Mouse (Mus musculus) embryonic facial prominence, embryonic 12.5 days (tissue): Measurements from ENCODE around the gene Stab2. TPM values are rescaled to one million over a fixed set of nuclear protein-coding genes. Genes with fewer than 3 reads are reported as not detected.

Experiments used
- ATAC-seq: fragments of 200-750 bp; cut with Nextera tagmentation; 2 replicates; pipeline ENCODE4 v1.8.0; 2017; ENCODE audit not compliant: insufficient number of reproducible peaks, insufficient read depth, low FRiP score, low TSS enrichment
- H3K27ac ChIP-seq: fragments of 300-500 bp; sonication (generic); 2 replicates; pipeline ENCODE4 v1.5.1; 2016; ENCODE audit warnings: mild to moderate bottlenecking
- H3K27me3 ChIP-seq: fragments of 300-500 bp; sonication (generic); 2 replicates; pipeline ENCODE4 v1.6.1; 2016; ENCODE audit warnings: mild to moderate bottlenecking, moderate library complexity
- H3K36me3 ChIP-seq: fragments of 300-500 bp; sonication (generic); 2 replicates; pipeline ENCODE4 v1.6.1; 2016; ENCODE audit warnings: mild to moderate bottlenecking
- H3K4me1 ChIP-seq: fragments of 300-500 bp; sonication (generic); 2 replicates; pipeline ENCODE4 v1.6.1; 2016
- H3K4me2 ChIP-seq: fragments of 300-500 bp; sonication (generic); replicated peaks from 2 replicates; pipeline ENCODE4 v1.6.1; 2016; ENCODE audit warnings: mild to moderate bottlenecking, moderate library complexity
- H3K4me3 ChIP-seq: fragments of 300-500 bp; sonication (generic); 2 replicates; pipeline ENCODE4 v1.5.1; 2016; ENCODE audit warnings: mild to moderate bottlenecking
- H3K9ac ChIP-seq: fragments of 300-500 bp; sonication (generic); 2 replicates; pipeline ENCODE4 v1.6.1; 2016; ENCODE audit warnings: mild to moderate bottlenecking, moderate library complexity
- H3K9me3 ChIP-seq: fragments of 300-500 bp; sonication (generic); 2 replicates; pipeline ENCODE4 v1.6.1; 2016; ENCODE audit warnings: mild to moderate bottlenecking, moderate library complexity
- WGBS: fragments of 180-500 bp; shearing (Covaris S2); methylation state at CpG from one replicate; pipeline ENCODE4 v1.1.7; 2016; 5-methylcytosine and 5-hydroxymethylcytosine counted together
- polyA plus RNA-seq: library from polyadenylated mRNA; unstranded; fragments of >200 nt; fragmentation: Nextera tagmentation; extraction: Ambion mirVana; gene quantifications from 2 replicates; pipeline ENCODE4 v1.2.1, GENCODE M21; 2016

Gene Stab2
- polyA plus RNA-seq, result 0.11 and 0.27 TPM in 2 replicates

DNA sequence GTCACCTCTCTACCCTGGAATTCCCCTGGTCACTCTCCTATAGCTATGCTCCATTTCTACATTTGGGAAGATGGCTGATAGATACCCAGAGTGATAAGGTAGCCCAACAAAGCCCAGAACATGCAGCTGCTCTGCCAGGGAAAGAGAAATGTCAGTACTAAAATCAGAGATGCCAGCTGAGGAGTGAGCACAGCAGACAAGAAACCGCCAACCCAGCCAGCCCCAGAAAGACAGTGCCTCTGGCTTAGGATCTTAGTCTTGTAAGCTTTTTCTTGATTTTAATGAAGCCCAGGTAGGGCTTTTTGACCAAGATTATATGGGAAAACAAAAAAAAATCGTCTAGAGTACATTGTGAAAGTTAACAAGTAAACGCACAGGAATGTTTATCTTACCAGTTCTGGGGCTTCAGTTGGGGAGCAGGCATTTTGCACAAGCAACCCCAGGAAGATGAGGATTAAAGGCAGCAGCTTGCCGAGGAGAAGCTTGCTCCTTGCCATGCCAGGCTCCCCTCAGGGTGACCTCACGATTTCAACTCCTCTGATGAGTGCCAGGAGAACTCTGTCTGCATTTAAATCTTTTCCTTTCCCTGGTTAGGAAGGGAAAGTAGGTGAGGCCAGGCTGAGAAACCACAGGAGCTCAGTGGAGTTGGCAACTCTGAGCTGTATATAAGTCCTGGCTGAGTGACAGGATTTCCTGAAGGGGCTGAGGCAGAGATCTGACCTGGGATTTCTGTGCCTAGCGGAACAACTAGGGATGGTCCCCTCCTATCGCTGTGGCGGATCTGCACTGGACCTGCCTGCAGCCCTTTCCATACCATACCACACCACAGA, at the start of gene Stab2:
TSS of gene Stab2 (minus strand) at position 641 of the 830 bp plus-strand sequence.
- Histone ChIP-seq H3K36me3 (no peaks in the 10 kb centered on the region), H3K9me3 (no peaks in the 10 kb centered on the region), H3K27me3 (no peaks in the 10 kb centered on the region), H3K4me3 (no peak within 1 kb of the TSS), H3K4me1 (no peaks in the 10 kb centered on the region), H3K4me2 (no peak within 1 kb of the TSS), H3K9ac (no peak within 1 kb of the TSS), H3K27ac (no peak within 1 kb of the TSS)
- ATAC-seq, result no peak
- 63% methylated on average over 8 of the region's 8 CpGs for WGBS

DNA sequence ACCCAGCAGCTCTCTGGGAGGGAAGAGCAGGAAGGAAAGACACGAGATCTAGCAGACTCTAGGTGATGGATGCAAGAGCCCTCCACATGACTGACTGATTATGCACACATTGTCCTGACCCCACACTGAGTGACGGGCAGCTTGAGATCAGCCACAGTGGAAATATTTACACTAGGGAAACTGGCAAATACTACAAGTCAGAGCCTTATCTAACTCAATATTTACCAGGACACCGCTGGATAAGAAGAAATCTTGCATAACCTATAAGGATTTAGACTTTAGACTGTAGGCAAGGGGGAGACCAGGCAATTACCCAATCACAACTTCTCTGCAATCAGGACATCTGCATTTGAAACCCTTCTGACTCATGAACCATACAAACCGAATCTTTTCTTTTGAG, 43.9 kb upstream of the Stab2 start:
- 72% methylated on average over 4 of the region's 4 CpGs for WGBS

DNA sequence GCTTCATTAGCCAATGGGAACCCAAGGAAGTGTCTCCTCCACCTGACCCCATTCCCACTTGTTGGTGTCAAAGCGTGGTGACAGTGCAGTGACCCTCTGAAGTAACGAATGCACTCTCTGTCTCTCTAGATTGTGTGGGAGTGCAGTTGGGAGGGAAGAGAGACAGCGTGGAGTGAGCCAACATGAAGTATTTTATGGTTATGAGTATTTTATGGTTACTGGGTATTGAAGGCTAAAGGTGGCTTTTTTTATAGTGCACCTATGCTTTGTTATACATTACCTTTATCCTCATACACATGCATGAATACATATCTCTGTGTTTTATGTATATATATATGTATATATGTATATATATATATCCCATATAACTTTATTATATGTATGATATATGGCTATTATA, 41.4 kb upstream of the Stab2 start:
- H3K36me3 ChIP-seq, result no peaks in the 10 kb centered on the region
- ATAC-seq, result no peak
- 78% methylated on average over 3 of the region's 3 CpGs for WGBS

More for the DNA sequence above, 43.9 kb upstream of the Stab2 start:
- Histone ChIP-seq H3K27me3 (no peaks in the 10 kb centered on the region), H3K4me3 (no peak overlapping the region), H3K4me2 (no peak overlapping the region), H3K27ac (no peak overlapping the region), H3K4me1 (no peaks in the 10 kb centered on the region), H3K36me3 (no peaks in the 10 kb centered on the region), H3K9me3 (no peaks in the 10 kb centered on the region), H3K9ac (no peak overlapping the region)
- ATAC-seq, result no peak

DNA sequence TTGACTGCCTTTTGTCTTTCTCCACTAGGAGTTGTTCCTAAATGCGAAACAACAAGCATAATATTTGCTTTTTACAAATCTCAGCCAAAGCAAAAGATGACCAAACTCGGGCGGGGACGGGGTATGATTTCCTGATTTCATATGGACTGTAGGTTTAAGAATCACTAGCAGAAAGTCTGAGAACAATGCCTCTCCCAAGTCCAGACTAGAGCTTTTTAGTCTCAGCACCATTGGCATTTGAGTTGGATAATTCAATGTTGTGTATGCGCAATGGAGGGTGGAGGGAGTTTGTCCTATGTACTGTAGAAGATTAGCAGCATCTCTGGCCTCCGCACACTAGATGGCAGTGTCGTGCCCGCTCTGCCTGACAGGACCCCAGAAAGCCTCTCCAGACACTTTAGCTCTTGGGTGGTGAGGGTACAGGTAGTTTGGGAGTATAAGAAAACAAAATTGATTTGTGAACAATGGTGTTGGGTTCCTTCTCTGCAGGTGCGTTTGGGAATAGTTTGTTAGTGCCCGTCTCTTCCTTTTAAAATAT, 39.2 kb upstream of the Stab2 start:
- Histone ChIP-seq H3K9me3 (no peaks in the 10 kb centered on the region), H3K27me3 (no peaks in the 10 kb centered on the region), H3K4me1 (no peaks in the 10 kb centered on the region), H3K4me3 (no peak overlapping the region), H3K27ac (no peak overlapping the region), H3K36me3 (no peaks in the 10 kb centered on the region), H3K9ac (no peak overlapping the region), H3K4me2 (no peak overlapping the region)
- 86% methylated on average over 10 of the region's 10 CpGs for WGBS
- no peak for ATAC-seq

More for the DNA sequence above, 41.4 kb upstream of the Stab2 start:
- Histone ChIP-seq H3K4me1 (no peaks in the 10 kb centered on the region), H3K9me3 (no peaks in the 10 kb centered on the region), H3K27ac (no peak overlapping the region), H3K4me2 (no peak overlapping the region), H3K27me3 (no peaks in the 10 kb centered on the region), H3K4me3 (no peak overlapping the region), H3K9ac (no peak overlapping the region)

DNA sequence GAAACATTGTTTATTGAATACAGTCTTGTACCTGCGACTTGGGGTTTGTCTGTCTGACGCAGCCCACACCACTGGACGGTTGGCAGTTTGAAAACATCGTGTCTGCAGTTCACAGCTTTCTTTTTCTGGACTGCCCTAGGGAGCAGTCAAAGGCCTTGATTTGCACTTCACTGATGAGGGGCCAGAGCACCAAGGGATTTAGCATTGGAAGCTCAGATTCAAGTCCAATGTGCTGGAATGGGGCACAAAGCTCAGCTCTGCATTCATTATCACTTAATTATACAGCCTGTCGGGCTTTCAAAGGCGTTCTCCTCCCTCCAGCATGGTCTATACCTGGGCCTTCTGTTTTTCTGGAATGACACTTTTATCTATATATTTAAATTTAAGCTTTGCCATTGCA, 38.6 kb upstream of the Stab2 start:
- H3K4me3 ChIP-seq, result no peak overlapping the region
- no peaks in the 10 kb centered on the region for H3K36me3 ChIP-seq
- H3K4me2 ChIP-seq, result no peak overlapping the region
- H3K9ac ChIP-seq, result no peak overlapping the region
- H3K9me3 ChIP-seq, result no peaks in the 10 kb centered on the region
- H3K27me3 ChIP-seq, result no peaks in the 10 kb centered on the region
- H3K27ac ChIP-seq, result no peak overlapping the region
- H3K4me1 ChIP-seq, result no peaks in the 10 kb centered on the region
- WGBS, result 43% methylated on average over 6 of the region's 6 CpGs
- no peak for ATAC-seq

DNA sequence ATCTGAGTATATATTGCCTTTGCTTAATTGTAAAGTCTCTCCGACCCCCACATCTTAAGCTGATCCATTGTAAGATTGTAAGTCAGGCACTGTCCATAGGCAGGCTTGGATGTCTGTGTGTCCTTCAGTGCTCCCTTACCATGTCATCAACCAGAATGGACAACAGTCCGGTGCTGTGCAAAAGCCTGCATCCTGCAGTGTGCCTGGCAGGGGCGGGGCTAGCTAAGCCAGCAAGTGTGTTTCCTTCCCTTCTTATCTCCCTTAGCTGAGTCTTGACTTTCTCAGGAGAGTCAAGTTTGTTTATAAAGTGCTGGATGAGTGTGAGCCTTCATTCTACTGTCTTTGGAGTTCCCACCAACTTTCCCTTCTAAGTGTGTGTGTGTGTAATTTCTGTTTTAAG, 37.4 kb upstream of the Stab2 start:
- Histone ChIP-seq H3K4me2 (no peak overlapping the region), H3K4me3 (no peak overlapping the region), H3K27ac (no peak overlapping the region), H3K9ac (no peak overlapping the region), H3K4me1 (no peaks in the 10 kb centered on the region), H3K36me3 (no peaks in the 10 kb centered on the region), H3K27me3 (no peaks in the 10 kb centered on the region), H3K9me3 (no peaks in the 10 kb centered on the region)
- no peak for ATAC-seq
- 79% methylated on average over 3 of the region's 3 CpGs for WGBS

DNA sequence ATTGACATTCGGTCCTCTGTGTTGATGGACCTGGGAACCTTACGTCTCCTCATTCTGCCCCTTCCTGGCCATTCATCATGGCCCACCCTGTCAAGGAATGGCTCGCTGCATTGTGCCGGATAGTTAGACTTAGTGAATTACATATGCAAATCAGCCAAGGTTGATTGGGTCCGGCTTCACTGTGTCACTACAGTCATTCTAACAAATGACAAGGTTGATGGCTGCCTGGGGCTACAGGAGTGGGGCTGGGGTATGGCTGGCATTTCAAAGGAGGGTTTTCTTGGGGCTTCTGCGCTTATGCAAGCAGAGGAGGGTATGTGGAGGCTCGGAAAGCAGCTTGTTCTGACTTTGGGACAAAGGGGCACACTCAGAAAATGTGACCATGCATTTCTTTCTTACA, 33.4 kb upstream of the Stab2 start:
- no peaks in the 10 kb centered on the region for H3K36me3 ChIP-seq
- H3K4me3 ChIP-seq, result no peak overlapping the region
- H3K4me1 ChIP-seq, result no peaks in the 10 kb centered on the region
- no peak overlapping the region for H3K9ac ChIP-seq
- no peaks in the 10 kb centered on the region for H3K27me3 ChIP-seq
- H3K27ac ChIP-seq, result no peak overlapping the region
- no peak overlapping the region for H3K4me2 ChIP-seq
- WGBS, result 84% methylated on average over 7 of the region's 7 CpGs
- ATAC-seq, result no peak
- no peaks in the 10 kb centered on the region for H3K9me3 ChIP-seq

DNA sequence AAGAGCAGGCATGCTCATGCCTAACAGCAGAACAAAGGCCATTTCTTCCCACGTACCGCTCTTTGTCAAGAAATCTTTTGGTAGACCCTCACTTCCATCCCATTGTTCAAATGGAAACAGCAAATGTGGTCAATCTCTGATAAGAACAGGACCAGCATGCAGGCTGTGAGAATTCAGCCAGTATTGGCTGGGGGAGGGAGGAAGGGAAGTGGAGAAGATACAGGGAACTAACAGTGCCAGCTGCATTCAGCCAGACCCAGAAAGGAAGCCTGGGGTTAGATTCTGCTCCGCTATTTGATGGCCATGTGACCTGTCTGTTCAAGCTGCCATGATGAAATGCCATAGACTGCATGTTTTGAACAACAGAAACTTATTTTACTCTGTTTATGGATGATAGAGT, 32.0 kb upstream of the Stab2 start:
- H3K4me3 ChIP-seq, result no peak overlapping the region
- no peak for ATAC-seq
- H3K36me3 ChIP-seq, result no peaks in the 10 kb centered on the region
- no peak overlapping the region for H3K9ac ChIP-seq
- no peaks in the 10 kb centered on the region for H3K4me1 ChIP-seq
- WGBS, result 84% methylated on average over 3 of the region's 3 CpGs
- H3K9me3 ChIP-seq, result no peaks in the 10 kb centered on the region
- no peak overlapping the region for H3K4me2 ChIP-seq
- H3K27ac ChIP-seq, result no peak overlapping the region
- no peaks in the 10 kb centered on the region for H3K27me3 ChIP-seq

DNA sequence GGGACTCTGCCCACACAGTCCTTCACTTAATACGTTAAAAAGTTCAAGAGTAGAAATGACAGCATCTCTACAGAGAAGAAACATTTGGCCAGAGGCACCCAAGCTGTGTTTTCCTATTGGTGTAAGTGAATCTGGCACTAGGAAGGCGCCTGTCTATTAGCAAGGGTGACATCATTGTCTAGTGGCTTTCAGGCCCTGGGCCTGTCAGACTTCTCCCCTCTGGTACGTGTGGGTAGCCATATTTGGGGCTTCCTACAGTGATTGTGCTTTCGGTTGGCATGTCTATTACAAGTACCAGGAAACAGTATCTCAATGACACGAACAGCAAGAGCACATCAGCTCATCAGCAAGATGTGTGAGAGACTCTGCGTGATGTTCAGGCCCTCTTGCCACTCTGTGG, 31.5 kb upstream of the Stab2 start:
- Histone ChIP-seq H3K4me2 (no peak overlapping the region), H3K27ac (no peak overlapping the region), H3K9ac (no peak overlapping the region), H3K9me3 (no peaks in the 10 kb centered on the region), H3K36me3 (no peaks in the 10 kb centered on the region), H3K4me1 (no peaks in the 10 kb centered on the region), H3K27me3 (no peaks in the 10 kb centered on the region), H3K4me3 (no peak overlapping the region)
- WGBS, result 83% methylated on average over 6 of the region's 6 CpGs
- no peak for ATAC-seq

DNA sequence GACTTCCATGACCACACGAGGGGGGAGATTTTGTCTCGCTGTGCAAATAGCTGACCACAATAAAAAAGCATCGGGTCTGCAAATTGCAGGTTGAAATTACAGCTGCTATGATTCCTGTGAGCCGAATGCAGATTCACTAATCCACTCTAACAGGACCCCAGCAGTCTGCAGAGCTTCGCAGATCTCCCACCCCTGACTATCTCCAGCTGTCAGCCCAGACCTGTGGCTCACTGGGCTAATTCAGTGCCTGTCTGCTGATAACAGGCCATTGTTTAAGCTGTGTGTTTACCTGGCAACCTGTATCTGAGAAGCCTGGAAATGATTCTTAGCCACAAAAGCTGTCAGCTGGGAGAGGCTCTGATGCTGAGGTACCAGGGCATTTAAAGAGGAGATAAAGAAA, 29.2 kb upstream of the Stab2 start:
- no peak for ATAC-seq
- Histone ChIP-seq H3K27ac (no peak overlapping the region), H3K36me3 (no peaks in the 10 kb centered on the region)

DNA sequence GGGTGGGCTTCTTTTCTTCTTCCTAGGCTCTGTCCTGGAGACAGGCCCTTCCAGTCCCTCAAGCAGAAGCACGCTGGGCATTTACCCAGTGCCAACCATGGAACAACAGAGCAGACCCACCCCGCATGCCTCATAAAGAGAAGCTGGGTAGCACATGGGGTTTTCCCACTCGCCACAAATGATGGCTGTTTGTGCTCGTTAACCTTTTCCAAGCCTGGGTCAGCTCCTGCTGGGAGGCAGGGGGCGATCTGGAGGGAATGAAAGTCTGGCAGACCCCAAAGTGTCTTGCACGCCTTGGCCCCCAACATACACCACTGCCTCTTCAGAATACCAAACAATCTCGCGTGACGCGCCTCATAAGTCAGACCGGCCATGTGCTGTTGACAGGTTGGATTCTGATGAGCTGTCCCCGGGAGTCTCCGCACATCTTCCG, 28.5 kb upstream of the Stab2 start:
- Histone ChIP-seq H3K4me3 (no peak overlapping the region), H3K27ac (no peak overlapping the region), H3K4me1 (no peaks in the 10 kb centered on the region), H3K27me3 (no peaks in the 10 kb centered on the region), H3K9me3 (no peaks in the 10 kb centered on the region), H3K9ac (no peak overlapping the region), H3K4me2 (no peak overlapping the region), H3K36me3 (no peaks in the 10 kb centered on the region)
- no peak for ATAC-seq
- WGBS, result 60% methylated on average over 14 of the region's 14 CpGs

More for the DNA sequence above, 29.2 kb upstream of the Stab2 start:
- Histone ChIP-seq H3K9me3 (no peaks in the 10 kb centered on the region), H3K27me3 (no peaks in the 10 kb centered on the region), H3K4me1 (no peaks in the 10 kb centered on the region), H3K9ac (no peak overlapping the region), H3K4me2 (no peak overlapping the region), H3K4me3 (no peak overlapping the region)
- 35% methylated on average over 5 of the region's 5 CpGs for WGBS

DNA sequence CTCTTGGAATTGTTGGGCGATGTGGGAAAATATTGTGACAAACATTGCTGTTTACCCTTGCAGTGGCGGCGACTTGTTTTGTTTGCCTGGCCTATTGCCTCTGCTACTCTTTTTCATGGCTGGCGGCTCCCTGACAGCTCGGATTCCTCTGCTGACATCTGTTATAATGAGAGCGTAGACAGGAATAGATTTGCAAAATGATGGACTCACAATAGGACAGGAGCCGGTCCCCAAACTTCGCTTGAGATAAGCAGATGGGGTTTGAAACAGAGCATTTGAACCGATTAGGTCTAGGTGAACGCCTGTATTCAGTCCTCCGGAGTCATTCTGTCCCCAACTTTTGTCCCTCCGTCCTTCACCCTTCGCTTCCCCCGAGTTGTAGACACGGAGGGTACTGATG, 28.0 kb upstream of the Stab2 start:
- H3K4me2 ChIP-seq, result no peak overlapping the region
- no peak for ATAC-seq
- H3K9ac ChIP-seq, result no peak overlapping the region
- WGBS, result 79% methylated on average over 15 of the region's 15 CpGs
- no peaks in the 10 kb centered on the region for H3K4me1 ChIP-seq
- no peaks in the 10 kb centered on the region for H3K9me3 ChIP-seq
- no peaks in the 10 kb centered on the region for H3K27me3 ChIP-seq
- no peaks in the 10 kb centered on the region for H3K36me3 ChIP-seq
- no peak overlapping the region for H3K4me3 ChIP-seq
- no peak overlapping the region for H3K27ac ChIP-seq
